Mouse (Mus musculus) 416B (cell line): Measurements from ENCODE around the gene Fam19a5.

ENCODE experiments used
- DNase-seq: peaks from one replicate; pipeline ENCODE4 v3.0.0; 2011; ENCODE audit warnings: low read depth

The Fam19a5 gene

GRCm38 (mm10) chr15:87726657-87727236 is 182.6 kb downstream of the Fam19a5 start:
- no peak for DNase-seq

- no peak for DNase-seq
Observed at GRCm38 (mm10) chr15:87736345-87736744, 192.2 kb downstream of the Fam19a5 start.

- no peak for DNase-seq
Observed at GRCm38 (mm10) chr15:87755482-87755881, 211.4 kb downstream of the Fam19a5 start.

- no peak for DNase-seq
Observed at GRCm38 (mm10) chr15:87765876-87766275, 221.8 kb downstream of the Fam19a5 start.

GRCm38 (mm10) chr15:87773955-87774354 is 229.9 kb downstream of the Fam19a5 start:
- DNase-seq, result no peak

- DNase-seq, result no peak
Observed at GRCm38 (mm10) chr15:87783331-87783730, 239.2 kb downstream of the Fam19a5 start.

- no peak for DNase-seq
Observed at GRCm38 (mm10) chr15:87789671-87790070, 245.6 kb downstream of the Fam19a5 start.

- DNase-seq, result no peak
Observed at GRCm38 (mm10) chr15:87793661-87794060, 249.6 kb downstream of the Fam19a5 start.

- DNase-seq, result no peak
Observed at GRCm38 (mm10) chr15:87796571-87796970, 252.5 kb downstream of the Fam19a5 start.
